Mouse (Mus musculus) ES-CJ7 (cell line): ENCODE data around the gene Hist1h2be.

ENCODE experiments used
- DNase-seq: peaks from one replicate; pipeline ENCODE4 v3.0.0; 2011; ENCODE audit warnings: low read depth, low spot score

Hist1h2be gene

DNA sequence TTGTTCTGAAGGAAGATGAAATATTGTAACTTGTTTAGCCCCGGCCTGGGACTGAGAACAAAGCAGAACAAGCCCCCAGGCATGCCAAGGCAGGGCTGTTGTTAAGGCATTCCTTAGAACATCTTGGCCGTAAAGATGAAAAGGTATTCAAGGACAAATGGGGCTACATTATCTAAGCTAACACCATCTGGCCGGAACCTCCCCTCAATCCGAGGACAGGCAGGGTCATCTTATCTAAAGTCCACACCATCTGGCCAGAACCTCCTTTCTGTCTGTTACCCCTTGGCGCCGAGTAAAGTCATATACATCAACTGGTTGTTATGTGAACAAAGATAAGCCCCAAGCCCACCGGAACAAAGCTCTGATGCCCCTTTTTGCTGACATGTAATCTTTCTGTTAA is 29.0 kb downstream of the Hist1h2be start:
- peak; percentile 58 for DNase-seq

DNA sequence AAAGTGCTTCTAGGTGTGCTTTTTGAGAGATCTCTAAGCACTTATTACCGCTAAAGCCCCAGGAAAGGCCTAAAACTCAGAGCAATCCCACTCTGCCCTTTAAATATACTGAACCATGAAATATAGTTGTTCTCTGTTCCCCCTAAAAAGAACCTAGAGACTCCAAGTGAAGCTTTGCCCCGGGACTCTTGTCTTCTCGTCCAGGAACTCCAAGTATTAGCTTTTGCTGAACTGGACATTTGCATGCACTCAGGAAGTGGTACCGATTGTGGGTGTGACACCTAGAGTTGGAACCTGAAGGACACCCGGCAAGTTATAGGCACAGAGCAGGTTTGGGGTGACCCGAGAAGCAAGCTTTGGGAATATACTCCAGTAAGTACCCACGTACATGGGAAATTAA is 29.7 kb downstream of the Hist1h2be start:
- DNase-seq: no peak

DNA sequence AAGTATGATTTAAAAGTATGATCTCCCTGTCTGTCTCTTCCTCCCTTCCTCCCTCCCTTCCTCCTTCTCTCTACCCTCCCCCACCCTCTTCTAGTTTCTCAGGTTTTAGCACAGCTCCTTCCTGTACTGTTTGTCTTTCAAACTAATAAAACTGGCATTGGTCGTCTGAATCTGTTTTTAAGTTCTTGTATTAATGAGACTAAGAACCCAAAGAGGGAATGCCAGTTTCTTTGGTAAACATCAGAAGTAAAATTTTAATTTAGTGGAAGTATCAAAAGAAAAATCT is 34.0 kb downstream of the Hist1h2be start:
- DNase-seq: no peak

DNA sequence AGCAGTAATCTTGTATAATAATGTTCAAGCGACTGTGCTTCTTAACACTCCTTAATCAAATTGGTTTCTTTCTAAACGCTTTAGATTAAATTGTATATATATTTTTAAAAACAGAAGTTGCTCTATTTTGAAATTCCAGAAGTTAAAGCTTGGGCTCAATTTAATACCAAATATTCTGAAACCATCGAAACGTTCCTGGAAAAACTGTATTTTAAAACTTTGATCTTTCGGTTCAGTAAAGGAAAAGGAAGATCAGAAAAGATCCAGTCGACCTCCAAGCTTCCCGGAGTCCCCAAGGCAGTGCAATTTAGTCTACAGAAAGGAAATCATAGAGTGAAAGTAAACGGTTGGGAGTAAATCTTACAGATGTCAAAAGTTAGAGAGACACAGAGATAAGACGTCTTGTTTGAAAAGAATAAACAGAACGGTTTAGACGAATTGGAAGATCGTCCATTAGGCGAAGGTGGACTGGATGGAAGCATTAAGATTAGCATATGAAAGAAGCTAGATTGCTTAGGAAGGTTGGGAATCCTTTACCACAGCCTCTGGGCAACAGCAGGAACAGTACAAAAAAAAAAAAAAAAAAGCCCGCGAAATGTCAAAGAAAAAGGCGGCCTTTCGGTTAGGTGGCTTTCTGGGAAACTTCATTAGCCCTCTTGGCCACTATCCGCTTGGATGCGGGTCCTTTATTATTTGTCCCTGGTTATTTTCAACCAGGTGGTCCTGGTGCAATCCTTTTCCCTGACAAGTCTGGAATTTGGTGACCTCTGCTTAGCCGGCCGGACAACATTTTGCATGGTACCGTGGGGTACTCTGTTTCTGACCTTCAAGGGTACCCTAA is 34.6 kb downstream of the Hist1h2be start:
- peak; percentile 89 for DNase-seq

DNA sequence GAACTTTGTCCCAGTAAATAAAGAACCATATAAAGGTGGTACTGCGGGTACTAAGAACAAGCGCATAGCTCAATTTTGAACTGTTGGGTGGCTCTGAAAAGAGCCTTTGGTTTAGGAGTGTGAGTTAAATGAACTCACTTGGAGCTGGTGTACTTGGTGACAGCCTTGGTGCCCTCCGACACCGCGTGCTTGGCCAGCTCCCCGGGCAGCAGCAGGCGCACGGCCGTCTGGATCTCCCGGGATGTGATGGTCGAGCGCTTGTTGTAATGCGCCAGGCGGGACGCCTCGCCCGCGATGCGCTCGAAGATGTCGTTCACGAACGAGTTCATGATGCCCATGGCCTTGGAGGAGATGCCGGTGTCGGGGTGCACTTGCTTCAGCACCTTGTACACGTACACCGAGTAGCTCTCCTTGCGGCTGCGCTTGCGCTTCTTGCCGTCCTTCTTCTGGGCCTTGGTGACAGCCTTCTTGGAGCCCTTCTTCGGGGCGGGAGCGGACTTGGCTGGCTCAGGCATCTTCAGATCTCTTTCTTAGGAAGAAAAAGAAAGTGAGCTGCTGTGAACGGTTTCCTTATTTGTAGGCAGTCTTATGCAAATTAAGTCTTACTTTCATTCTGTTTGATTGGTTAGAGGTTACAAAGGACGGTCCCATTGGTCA is 35.4 kb downstream of the Hist1h2be start:
- peak; percentile 96 for DNase-seq

DNA sequence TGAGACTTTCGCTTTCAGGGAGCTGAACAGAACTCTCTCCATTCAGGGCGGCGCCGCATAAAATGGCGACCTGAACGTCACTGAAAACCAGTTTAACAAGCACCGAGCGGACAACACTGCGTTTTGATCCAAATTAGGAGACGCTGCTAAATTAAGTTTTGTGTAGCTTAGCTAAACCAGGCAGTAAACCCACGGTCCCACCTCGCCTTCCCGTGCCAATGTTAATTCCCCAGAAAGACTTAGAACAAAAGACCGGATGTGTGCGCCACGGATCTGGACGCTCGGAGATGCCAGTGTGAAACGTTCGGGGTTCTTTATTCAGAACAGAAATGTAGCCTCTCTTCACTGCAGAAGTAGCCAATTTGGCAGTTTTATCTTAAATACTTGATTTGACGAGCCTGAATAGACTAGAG is 35.9 kb downstream of the Hist1h2be start:
- peak; percentile 88 for DNase-seq

DNA sequence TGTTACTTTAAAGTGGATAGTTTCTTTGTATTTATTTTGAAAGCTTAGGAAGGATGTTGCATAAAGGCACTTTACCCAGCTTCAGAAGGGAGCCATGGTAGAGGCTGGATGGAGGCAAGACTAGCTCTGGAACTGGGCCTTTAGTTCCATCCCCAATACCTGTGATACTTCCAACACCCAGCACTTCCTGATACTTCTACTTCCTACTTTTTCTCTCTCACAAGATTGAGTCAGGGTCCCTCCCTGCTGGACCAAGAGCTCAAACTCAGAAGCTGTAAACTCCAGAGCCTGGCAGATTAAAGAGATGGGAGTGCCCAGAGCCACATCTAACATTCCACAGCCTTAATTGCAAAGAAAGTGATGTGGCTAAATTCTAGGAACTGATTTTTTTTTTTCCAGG is 36.6 kb downstream of the Hist1h2be start:
- peak; percentile 54 for DNase-seq

DNA sequence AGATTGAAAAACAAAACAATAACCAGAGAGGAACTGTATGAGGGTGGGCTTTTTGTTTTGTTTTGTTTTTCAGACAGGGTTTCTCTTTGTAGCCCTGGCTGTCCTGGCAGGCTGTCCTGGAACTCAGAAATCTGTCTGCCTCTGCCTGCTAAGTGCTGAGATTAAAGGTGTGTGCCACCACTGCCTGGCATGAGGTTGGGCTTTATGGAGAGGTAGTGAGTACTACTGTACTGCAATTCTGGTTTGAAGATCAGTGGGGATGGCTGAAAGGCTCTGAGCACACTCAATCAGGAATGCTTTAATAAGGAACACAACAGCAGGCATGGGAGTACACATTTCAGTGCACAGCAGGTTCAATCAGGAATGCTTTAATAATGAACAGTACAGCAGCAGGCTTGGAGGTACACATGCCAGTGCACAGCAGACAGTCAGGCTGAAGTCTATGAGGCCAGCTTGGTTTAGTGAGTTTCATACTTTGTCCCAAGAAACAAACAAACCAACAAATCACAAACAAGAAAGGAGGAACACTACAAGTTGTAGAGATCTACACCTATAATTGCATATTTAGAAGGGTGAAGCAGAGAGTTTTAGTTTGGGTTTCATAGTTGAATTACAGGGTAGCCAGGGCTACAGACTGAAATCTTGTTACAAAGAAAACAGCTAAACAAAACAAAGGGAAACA is 37.4 kb downstream of the Hist1h2be start:
- no peak for DNase-seq

DNA sequence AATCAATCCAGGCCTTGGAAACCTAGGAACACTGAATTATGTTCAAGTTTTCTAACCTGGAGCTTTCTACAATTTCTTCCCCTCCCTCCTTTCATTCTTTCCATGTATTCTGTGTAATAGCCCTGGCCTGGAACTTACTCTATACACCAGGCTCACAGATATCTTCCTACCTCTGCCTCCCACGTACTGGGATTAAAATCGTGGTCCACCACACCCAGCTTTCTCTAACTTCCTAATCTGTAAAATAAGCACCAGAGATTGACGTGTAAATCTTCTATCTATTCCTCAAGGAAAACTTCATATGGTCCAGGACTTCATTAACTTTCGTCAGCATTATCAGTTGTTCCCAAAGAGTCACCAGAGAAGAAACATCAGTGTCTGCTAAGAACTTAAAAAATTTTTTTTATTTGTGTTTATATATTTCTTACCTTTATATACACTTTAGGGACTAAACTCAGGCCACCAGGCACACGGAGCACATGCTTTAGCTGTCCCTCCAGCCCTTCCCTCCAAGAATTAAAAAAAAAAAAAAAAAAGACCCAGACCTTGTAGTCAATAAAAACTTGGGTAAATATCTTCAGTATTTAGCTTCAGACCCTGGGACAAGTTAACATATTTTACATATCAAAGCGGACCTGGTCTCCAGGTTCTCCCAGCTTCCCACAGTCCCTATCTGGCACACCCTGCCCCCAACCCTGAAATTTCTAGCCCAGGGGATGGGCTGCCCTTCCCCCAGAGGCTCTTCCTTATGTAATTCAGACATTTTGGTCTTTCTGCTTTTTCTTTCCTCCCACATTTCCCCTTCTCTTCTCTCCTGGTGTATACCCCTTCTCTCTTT is 38.5 kb downstream of the Hist1h2be start:
- DNase-seq: peak; percentile 90

DNA sequence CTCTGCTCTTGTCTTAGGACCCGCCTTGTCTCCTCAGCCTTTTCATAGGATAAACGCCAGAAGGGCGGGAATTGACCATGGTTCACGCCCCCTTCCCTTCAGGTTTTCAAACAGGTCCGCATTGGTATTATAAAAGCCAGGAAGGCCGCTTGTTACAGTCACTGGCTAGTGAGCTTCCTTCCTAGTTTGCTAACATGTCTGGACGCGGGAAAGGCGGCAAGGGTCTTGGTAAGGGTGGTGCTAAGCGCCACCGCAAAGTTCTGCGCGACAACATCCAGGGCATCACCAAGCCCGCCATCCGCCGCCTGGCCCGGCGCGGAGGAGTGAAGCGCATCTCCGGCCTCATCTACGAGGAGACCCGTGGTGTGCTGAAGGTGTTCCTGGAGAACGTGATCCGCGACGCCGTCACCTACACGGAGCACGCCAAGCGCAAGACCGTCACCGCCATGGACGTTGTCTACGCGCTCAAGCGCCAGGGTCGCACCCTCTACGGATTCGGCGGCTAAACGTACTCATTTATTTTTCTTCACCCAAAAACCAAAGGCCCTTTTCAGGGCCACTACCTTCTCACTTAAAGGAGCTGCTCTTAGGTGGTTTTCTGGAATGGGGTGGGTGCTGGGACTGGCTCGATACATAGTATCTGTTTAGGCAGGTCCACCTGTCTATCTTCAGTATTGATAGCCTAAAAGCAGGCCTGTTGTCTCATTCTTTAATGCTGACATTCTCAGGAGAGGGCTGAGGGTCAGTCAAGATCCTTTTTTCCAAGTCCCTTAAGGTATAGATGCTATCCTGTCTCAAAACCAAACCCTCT is 39.3 kb downstream of the Hist1h2be start, which contains the start of gene Hist1h4d:
Hist1h4d (plus strand) TSS at position 191 of the 811 bp plus-strand sequence.
- peak; percentile 97 for DNase-seq

DNA sequence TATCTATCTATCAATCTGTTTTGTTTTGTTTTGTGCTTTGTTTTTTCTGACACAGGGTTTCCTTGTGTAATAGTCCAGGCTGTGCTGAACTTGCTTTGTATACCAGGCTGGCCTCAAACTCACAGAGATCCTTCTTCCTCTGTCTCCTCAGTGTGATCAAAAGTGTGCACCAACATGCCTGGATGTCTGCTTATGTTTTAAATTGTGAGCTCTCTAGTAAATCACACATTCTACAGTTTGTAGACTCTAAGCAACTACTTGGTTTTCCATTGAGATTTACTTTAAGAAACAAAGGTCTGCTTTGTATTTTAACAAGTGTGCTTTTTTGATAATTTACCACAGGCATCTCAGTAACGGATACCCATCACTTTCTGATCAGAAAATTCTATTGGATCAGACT is 43.1 kb downstream of the Hist1h2be start:
- DNase-seq: no peak

DNA sequence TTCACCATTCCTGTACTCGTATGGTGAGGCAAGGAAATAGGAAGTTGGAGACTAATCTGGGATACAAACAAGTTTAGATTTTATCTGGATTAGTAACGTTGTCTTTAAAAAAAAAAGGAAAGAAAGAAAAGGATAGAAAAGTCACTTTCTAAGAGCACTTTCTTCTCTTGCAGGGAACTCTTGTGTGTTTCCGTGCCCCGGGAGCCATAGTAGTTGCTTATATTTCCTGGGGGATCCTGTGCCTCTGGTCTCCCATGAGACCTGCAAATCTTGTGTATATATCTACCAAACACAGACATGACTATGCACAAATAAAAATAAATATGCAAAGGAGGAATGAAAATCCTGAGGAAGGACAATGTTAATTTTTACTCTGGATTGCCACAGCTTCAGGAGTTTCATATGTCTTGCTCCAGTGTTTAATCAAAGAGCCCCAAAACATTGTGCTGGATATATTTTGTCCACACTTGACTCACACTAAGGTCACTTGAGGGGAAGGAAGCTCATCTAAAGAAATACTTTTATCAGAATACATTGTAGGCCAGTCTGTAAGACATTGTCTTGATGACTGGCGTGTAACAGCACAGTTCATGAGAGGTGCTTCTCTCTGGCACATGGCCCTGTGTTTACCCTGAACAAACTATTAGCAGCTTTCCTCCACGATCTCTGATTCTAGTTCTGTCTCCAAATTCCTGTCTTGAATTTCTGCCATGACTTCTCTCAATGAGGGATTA is 43.9 kb downstream of the Hist1h2be start:
- DNase-seq: no peak

DNA sequence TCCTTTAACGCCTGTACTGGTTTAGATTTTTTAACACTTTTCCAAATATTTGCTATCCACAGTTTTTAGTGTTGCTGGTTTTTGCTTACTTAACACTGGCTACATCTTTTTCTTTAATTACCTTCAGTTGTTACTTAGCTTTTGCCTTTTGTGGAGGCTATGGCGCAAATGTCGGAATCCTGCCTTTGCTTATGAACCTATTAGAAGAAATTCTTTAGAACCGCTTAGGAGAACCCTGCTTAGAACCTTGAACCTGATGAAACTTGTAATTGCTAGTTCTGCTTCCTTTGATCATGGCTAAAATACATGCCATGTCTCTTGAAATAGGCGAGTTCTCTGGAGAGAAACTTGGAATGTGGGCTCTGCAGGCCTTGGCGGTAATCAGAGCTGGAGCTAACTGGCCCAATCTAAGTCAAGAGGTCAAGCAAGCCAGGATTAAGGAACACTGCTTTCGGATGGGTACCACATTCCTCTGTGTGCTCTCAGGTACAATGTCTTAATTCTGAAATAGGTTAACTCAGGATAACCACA is 44.5 kb downstream of the Hist1h2be start:
- DNase-seq: peak; percentile 87

DNA sequence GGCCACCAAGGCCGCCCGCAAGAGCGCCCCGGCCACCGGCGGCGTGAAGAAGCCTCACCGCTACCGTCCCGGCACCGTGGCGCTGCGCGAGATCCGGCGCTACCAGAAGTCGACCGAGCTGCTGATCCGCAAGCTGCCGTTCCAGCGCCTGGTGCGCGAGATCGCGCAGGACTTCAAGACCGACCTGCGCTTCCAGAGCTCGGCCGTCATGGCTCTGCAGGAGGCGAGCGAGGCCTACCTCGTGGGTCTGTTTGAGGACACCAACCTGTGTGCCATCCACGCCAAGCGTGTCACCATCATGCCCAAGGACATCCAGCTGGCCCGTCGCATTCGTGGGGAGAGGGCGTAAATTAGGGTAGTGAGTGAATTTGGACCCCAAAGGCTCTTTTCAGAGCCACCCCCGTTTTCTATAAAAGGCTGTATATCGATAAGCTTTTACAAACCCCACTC is 45.0 kb downstream of the Hist1h2be start:
- peak; percentile 64 for DNase-seq

DNA sequence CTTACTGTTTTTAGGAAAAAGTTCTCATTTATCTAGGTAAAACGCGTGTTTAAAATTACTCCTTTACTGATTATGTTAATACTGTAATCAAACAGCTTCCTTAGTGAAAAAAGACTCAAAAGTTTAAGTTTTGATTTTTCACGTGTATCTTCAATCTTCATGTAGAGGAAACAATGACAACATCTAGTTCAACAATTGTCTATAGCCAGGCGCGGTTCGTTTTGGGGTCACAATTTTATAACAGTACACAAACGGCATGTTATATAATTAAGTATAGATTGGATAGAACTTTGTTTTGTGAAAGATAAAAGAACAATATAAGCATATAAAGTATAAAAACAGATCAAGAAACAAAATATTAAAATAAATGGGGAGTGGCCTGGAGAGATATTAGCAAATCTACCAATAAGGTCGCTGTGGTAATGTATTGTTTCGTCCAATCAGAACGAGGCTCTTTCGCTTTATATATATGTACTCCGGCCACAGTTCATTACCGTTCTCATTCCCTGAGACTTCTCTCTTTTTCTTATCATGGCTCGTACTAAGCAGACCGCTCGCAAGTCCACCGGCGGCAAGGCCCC is 45.6 kb downstream of the Hist1h2be start, which contains the start of gene Hist1h3d:
Hist1h3d (plus strand) TSS at position 493 of the 581 bp plus-strand sequence.
- peak; percentile 91 for DNase-seq

DNA sequence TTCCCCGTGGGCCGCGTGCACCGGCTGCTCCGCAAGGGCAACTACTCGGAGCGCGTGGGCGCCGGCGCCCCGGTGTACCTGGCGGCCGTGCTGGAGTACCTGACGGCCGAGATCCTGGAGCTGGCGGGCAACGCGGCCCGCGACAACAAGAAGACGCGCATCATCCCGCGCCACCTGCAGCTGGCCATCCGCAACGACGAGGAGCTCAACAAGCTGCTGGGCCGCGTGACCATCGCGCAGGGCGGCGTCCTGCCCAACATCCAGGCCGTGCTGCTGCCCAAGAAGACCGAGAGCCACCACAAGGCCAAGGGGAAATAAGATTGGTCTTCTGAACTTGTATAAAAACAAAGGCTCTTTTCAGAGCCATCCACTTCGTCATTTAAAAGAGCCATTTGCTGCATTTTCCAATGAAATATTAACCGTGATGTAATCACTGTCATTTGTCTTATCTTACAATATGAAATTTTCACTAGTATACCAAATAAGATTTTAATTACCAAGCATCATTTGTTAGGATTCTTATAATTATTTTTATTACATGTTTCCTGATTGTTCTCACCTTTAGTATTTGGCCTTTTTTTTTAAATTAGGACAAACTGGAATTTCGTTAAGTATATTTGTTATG is 46.3 kb downstream of the Hist1h2be start:
- peak; percentile 59 for DNase-seq

DNA sequence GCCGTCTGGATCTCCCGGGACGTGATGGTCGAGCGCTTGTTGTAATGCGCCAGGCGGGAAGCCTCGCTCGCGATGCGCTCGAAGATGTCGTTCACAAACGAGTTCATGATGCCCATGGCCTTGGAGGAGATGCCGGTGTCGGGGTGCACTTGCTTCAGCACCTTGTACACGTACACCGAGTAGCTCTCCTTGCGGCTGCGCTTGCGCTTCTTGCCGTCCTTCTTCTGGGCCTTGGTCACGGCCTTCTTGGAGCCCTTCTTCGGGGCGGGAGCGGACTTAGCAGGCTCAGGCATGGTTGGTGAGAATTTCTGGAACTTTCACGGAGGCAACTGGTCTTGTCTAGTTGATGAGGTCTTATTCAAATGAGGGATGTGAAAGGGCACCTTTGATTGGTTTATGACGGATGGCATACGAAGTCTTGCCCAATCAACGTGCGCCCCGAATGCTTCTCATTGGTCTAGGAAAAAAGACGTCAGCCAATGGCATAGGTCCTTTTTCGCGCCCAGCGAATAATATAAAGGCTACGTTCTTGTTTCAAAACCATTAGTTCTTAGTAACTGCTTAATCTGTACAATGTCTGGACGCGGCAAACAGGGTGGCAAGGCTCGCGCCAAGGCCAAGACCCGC is 46.9 kb downstream of the Hist1h2be start, which contains the start of the genes Hist1h2bf and Hist1h2ad:
Hist1h2bf (minus strand) TSS at position 299 of the 627 bp plus-strand sequence.
Hist1h2ad (plus strand) TSS at position 484 of the 627 bp plus-strand sequence.
- peak; percentile 100 for DNase-seq
